Mouse (Mus musculus): ENCODE measurements at regions not wholly inside any gene's neighbourhood (a gene's known extent, or its start where the extent isn't known, plus 50 kb on each side); places are given as distances from the start of the nearest gene placed in this dataset.

- TF ChIP-seq CTCF (IDR thresholded peaks at IDR 0.05 in 2 of 3, conservative IDR thresholded peaks at IDR 0.05 in 1 of 3; ENCODE audit: control insufficient read depth in 1 of 3, insufficient read depth in 1 of 3, low read depth in 2 of 3, low read length in 3 of 3, poor library complexity in 1 of 3, severe bottlenecking in 1 of 3) (no peak), SMC3 (IDR thresholded peaks at IDR 0.05; ENCODE audit: low read depth, low read length) (no peak), MYC (IDR thresholded peaks at IDR 0.05; ENCODE audit: low read depth, low read length) (no peak), E2F4 (IDR thresholded peaks at IDR 0.05; ENCODE audit: borderline replicate concordance, low read depth, low read length) (no peak), HCFC1 (IDR thresholded peaks at IDR 0.05; ENCODE audit: low read depth, low read length) (no peak)
- Histone ChIP-seq H3K27me3 (ENCODE audit: control insufficient read depth in 1 of 2, insufficient read depth in 2 of 2, low read length in 2 of 2) (no peaks in the 10 kb centered on the region), H3K4me1 (ENCODE audit: control insufficient read depth in 1 of 2, insufficient read depth in 2 of 2, low read length in 2 of 2) (no peaks in the 10 kb centered on the region)
Observed at GRCm38 (mm10) chr13:28693078-28693477, 260.4 kb downstream of the Sox4 start.

DNA sequence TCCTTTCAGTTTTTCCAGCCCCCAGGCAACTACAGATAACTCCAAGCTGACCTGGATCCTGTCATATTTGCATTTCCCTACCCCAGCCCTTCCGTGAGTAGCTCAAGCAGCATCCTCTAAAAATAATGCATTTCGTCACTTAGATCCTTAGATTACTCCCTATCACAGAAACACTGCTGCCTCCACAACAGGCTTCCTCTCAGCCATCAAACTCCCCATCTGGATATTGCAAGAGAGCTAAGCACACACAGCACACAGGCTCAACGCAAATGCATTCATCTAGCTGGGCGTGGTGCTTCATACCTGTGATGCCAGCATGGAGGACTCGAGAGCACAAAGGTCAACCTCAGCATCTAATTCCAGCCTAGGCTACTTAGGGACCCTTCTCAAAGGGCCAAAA lies 260.9 kb downstream of the Sox4 start:
- TF ChIP-seq USF2 (IDR thresholded peaks at IDR 0.05; ENCODE audit: borderline replicate concordance in 1 of 2, insufficient read depth in 1 of 2, low read depth in 1 of 2, low read length in 2 of 2) (no peak), ZC3H11A (IDR thresholded peaks at IDR 0.05; ENCODE audit: low read depth, low read length) (no peak), SIN3A (IDR thresholded peaks at IDR 0.05; ENCODE audit: low read length) (no peak), NRF1 (IDR thresholded peaks at IDR 0.05; ENCODE audit: insufficient read depth, low read depth, low read length, poor library complexity, severe bottlenecking) (no peak), MAX (IDR thresholded peaks at IDR 0.05; ENCODE audit: low read length) (no peak), BHLHE40 (IDR thresholded peaks at IDR 0.05; ENCODE audit: borderline replicate concordance, low read depth, low read length) (no peak), ETS1 (IDR thresholded peaks at IDR 0.05; ENCODE audit: low read depth, low read length) (no peak), ZKSCAN1 (IDR thresholded peaks at IDR 0.05; ENCODE audit: low read depth, low read length) (no peak), ZNF384 (IDR thresholded peaks at IDR 0.05; ENCODE audit: low read depth, low read length) (no peak), UBTF (IDR thresholded peaks at IDR 0.05; ENCODE audit: borderline replicate concordance, insufficient read depth, low read depth, low read length) (no peak), CHD1 (IDR thresholded peaks at IDR 0.05; ENCODE audit: low read depth, low read length) (no peak), CTCF (IDR thresholded peaks at IDR 0.05 in 2 of 3, conservative IDR thresholded peaks at IDR 0.05 in 1 of 3; ENCODE audit: control insufficient read depth in 1 of 3, insufficient read depth in 1 of 3, low read depth in 2 of 3, low read length in 3 of 3, poor library complexity in 1 of 3, severe bottlenecking in 1 of 3) (no peak), POLR2AphosphoS2 (IDR thresholded peaks at IDR 0.05; ENCODE audit: low read length) (no peak), HCFC1 (IDR thresholded peaks at IDR 0.05; ENCODE audit: low read depth, low read length) (no peak), TBP (IDR thresholded peaks at IDR 0.05; ENCODE audit: low read depth, low read length) (no peak), MYC (IDR thresholded peaks at IDR 0.05; ENCODE audit: low read depth, low read length) (no peak), CHD2 (IDR thresholded peaks at IDR 0.05; ENCODE audit: low read length) (no peak), E2F4 (IDR thresholded peaks at IDR 0.05; ENCODE audit: borderline replicate concordance, low read depth, low read length) (no peak), ELF1 (IDR thresholded peaks at IDR 0.05; ENCODE audit: low read depth, low read length) (no peak), RAD21 (IDR thresholded peaks at IDR 0.05; ENCODE audit: low read depth, low read length) (no peak)
- no peak for DNase-seq (ENCODE audit: low read depth, low spot score)
- Histone ChIP-seq H3K4me1 (ENCODE audit: control insufficient read depth in 1 of 2, insufficient read depth in 2 of 2, low read length in 2 of 2) (no peaks in the 10 kb centered on the region), H3K4me3 (ENCODE audit: control insufficient read depth in 1 of 2, insufficient read depth in 1 of 2, low read depth in 2 of 2, low read length in 2 of 2) (no peak overlapping the region), H3K36me3 (ENCODE audit: control insufficient read depth in 1 of 2, insufficient read depth in 2 of 2, low read length in 2 of 2) (no peaks in the 10 kb centered on the region), H3K27me3 (ENCODE audit: control insufficient read depth in 1 of 2, insufficient read depth in 2 of 2, low read length in 2 of 2) (no peaks in the 10 kb centered on the region), H3K27ac (ENCODE audit: control insufficient read depth, low read depth, low read length) (no peak overlapping the region), H3K79me2 (ENCODE audit: control insufficient read depth, insufficient read depth, low read length, poor library complexity) (no peaks in the 10 kb centered on the region), H3K9me3 (replicated peaks; ENCODE audit: insufficient read depth, low read length) (no peaks in the 10 kb centered on the region), H3K9ac (ENCODE audit: control insufficient read depth, low read depth, low read length, poor library complexity, severe bottlenecking) (no peak overlapping the region)

More at GRCm38 (mm10) chr13:28693078-28693477, 260.4 kb downstream of the Sox4 start:
- H3K4me3 ChIP-seq (ENCODE audit: control insufficient read depth in 1 of 2, insufficient read depth in 1 of 2, low read depth in 2 of 2, low read length in 2 of 2), result no peak overlapping the region
- no peak overlapping the region for H3K27ac ChIP-seq (ENCODE audit: control insufficient read depth, low read depth, low read length)
- H3K9ac ChIP-seq (ENCODE audit: control insufficient read depth, low read depth, low read length, poor library complexity, severe bottlenecking), result no peak overlapping the region
- no peaks in the 10 kb centered on the region for H3K36me3 ChIP-seq (ENCODE audit: control insufficient read depth in 1 of 2, insufficient read depth in 2 of 2, low read length in 2 of 2)
- no peaks in the 10 kb centered on the region for H3K79me2 ChIP-seq (ENCODE audit: control insufficient read depth, insufficient read depth, low read length, poor library complexity)
- DNase-seq (ENCODE audit: low read depth, low spot score), result no peak
- H3K9me3 ChIP-seq (replicated peaks; ENCODE audit: insufficient read depth, low read length), result no peaks in the 10 kb centered on the region

Measured in MEL (cell line).